Mouse (Mus musculus) adrenal gland, postnatal 36 days (tissue): Measurements from ENCODE around the gene Pex13. TPM values are rescaled to one million over a fixed set of nuclear protein-coding genes. Genes with fewer than 3 reads are reported as not detected.
A peak's percentile ranks its signal among the peaks of the same experiment; 100 is the strongest.

Source experiments
- DNase-seq, 2 experiments: peaks; one replicate each; pipeline ENCODE4 v3.0.0; 2021; ENCODE audit warnings: mixed read lengths in 1 of 2
- long read RNA-seq, 2 experiments: library from polyadenylated mRNA; stranded (forward); transcript quantifications; one replicate each; pipeline ENCODE4 v2.0.0; 2021; ENCODE audit warnings: borderline sequencing depth in 2 of 2
- total RNA-seq, 2 experiments: library from RNA; stranded (reverse); gene quantifications; 2 replicates each; pipeline ENCODE4 v1.2.3; 2021

Gene Pex13
- 10 to 100 TPM; 59.7 to 76.6 TPM for total RNA-seq
- long read RNA-seq, experiment 1, full-length matches to known transcripts, result 158 of 167 reads
- long read RNA-seq, experiment 1, partial matches to known transcripts, result 5 of 167 reads
- long read RNA-seq, experiment 1, other reads (novel, unspliced or antisense), result 4 of 167 reads
- long read RNA-seq, experiment 2, full-length matches to known transcripts, result 43 of 45 reads
- long read RNA-seq, experiment 2, partial matches to known transcripts, result 0 of 45 reads
- long read RNA-seq, experiment 2, other reads (novel, unspliced or antisense), result 2 of 45 reads

DNA sequence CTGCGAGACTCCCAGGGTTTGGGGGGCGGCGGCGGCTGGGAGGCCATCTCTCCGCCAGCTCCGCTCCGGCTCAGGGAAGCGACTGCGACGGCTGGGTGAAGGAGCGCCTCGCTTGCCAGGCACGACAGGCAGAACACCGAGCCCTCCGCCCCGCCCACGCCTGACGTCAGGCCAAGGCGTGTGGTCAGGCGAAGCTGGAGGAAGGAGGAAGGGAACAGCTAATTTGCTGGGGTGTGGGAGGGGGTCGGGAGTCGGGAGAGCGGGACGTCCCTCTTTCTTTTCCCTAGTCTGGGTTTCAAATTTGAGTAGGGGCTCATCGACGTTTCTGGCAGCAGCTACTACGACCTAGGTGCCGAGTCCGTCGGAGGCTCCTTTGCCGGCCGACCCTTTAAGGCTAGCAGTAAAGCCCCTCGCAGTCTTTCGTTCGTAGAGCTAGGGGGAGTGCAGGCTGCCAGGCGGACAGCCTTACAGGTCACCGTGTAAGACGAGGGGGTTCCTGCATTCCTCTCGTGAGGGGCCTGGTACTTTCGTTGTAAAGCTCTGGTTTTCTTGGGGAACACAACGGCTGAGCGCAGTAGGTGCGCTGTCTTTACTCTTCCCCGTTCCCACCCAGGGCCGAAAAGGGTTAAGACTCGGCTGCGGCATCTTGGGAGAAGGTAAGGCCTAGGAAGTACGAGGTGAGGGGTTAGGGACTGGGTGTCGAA, at the start of gene Pex13:
Gene Pex13, minus strand, starts transcription at position 162 of the 704 bp plus-strand sequence.
- peak; percentile 94 to 96 for DNase-seq

DNA sequence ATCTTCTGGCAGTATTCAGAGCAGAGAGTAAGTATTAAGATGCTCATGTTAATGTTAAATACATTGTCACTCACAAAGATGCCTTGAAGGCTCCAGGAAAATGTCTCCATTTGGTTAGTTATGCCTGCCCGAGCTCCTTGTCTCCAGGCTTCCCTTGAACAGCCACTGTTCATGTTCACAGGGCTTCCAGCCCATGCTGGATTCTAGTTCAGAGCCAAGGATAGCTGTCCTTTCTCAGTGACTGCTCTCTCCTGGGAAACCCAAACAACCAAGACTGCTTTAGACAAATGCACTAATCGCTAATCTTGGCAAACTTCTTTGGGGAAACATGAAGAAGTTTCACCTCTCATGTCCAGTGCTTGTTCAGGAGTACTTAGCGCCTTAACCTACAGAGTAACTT, 46.5 kb upstream of the Pex13 start:
- no peak for DNase-seq

DNA sequence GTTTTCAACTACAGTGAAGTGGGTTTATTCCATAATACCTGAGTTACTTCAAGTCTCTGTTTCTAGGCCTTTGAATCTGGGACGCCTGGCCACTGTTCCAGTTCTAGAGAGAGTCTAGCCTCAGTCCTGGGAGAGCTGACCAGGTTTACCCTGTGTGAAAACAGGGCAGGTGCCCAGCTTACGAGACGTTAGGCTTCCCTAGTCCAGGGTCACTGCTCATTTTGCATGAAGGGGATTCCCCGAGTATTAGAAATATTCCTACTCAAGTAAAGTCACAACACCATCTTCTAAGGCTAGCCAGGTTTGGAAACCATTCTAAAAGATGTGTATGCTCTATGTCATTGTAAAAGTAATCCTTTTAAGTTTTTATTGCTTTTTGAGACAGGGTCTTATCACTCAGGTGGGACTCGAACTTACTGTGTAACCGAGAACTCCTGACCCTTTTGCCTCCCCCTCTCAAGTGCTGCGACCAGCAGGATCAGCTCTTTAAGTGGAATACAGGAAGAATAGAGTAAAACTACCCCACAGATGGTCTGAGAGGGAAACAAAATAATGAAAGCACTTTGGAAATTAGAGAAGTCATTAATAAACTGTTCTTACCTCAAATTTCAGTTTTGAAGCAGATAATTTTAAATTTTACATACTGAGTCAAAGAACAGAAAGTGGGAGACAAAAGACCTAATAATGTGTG, 39.0 kb upstream of the Pex13 start:
- no peak for DNase-seq

DNA sequence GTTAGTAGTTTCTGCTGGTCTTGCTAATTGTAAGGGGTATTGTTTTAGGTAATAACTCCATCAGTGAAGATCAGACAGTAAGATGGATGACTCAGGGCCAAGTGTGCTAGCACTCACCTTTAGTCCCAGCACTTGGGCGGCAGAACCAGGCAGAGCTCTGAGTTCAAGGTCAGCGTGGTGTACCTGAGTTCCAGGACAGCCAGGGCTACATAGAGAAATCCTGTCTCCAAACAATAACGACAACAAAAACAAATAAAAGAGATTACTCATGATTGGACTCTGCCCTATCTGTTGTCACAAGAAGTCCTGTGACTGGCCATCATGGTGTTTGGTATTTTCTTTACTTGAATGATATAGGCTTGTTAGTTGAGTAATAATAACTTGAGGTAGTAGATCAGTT, 36.1 kb upstream of the Pex13 start:
- DNase-seq, result no peak

DNA sequence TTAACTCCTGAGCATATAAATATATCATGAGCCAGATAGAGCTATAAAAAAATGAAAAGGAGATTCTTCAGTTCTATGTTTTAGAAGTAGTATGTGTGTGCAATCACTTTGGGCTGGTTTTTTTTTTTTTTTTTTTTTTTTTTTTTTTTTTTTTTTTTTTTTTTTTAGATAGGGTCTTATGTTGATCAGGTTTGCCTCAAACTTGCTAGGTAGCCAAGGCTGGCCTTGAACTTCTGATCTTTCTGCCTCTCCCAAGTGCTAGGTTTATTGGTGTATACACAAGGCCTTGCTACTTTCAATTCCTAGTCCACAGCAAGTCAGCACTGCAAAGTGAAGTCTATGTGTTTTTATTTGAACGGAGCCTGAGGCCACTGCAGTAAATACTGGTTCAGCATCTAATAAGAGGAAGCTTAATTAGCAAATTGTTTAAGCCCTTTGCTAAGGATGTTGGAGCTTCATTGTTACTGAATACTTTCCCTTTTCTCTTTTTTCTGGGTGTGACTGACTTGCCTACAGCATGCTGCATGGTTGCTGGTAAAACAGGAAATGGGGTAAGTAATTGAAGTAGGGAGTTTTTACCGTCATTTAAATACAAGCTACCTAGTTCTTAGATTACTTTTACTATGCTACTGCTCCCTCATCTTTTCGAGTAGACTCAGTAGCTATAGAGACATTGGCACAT, 33.8 kb upstream of the Pex13 start:
- DNase-seq, result no peak

DNA sequence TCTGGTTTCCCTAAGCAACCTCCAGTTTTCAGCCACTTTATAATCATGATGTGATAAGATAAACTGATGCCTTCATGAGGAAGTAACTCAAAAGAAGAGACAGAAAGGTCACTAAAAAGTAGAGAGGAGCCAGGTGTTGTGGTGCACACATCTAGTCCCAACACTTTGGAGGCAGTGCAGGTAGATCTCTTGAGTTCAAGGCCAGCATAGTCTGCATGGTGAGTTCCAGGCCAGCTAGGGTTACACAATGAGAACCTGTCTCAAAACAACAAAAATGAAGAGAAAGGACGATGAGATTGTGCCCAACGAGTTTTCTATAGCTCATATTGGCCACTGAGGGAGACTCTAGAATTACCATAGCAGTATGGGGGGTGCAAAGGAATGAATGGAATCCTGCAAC, 32.8 kb upstream of the Pex13 start:
- DNase-seq, result no peak

DNA sequence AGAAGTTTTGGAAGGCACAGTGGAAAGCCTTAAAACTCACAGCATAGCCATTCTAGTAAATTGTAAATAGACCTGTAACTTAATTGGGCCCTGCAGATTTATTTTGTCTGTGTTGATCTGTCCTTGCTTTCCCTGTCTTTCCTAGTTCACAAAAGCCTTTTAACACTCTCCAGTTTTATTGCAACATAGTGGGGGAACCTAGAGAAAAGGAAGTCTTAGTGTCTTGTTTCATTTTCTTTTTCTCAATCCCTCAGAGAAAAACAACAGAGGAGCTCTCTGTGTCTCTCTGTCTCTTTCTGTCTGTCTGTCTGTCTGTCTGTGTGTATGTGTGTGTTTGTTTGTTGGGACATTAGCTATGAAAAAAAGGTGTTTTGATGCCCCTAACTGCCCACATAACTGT, 30.1 kb upstream of the Pex13 start:
- no peak for DNase-seq

DNA sequence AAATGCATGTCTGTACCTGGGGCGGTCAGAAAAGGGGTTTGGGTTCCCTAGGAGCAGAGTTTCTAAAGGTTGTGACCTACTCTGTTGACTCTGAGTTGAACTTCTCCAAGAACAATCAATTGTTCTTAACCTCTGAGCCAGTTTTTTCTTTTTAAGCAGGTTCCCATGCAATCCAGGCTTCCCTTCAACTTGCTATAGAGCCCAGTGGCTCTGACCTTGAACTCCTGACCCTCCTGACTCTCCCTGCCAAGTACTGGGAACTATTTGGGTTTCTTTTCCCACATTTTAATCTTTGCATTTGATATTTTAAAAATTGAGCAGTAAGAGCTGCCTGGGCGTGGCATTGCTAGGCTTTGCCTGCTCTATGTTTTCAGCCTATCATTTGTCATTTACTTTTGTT, 27.5 kb upstream of the Pex13 start:
- DNase-seq, result peak; percentile 19 to 51

DNA sequence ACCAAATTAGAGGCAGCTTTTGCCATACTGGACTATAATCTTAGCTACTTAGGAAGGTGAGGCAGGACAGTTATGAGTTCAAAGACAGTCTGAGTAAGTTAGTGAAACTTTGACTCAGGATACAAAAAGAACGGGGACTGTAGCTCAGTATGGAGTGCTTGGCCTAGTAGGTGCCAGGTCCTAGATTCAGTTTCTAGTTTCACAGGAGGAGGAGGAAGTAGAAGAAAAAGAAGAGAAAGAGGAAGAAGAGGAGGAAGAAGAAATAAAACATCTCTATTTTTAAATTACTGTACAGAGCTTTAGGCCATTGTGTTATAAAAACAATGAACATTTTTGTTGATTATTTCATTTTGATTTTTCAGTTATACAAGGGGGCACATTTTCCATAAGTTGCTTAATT, 22.3 kb upstream of the Pex13 start:
- no peak for DNase-seq

DNA sequence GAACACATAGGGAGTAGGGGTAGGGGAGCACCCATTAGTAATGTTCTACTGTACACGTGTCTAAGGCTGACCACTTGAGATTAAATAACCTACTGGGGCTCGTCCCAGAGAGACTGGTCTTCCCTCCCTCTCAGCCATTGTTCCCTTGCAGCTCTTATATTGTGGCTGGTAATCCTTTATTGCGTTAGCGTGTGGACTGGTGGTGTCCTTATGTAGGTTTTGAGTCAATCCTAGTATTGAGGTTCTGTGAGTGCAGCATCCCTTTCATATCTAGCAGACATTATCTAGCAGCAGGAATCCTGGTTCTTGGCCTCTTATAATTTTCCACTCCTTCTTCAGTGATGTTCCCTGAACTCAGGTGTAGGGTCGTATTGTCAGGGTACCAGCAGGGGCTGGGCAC, 20.9 kb upstream of the Pex13 start:
- no peak for DNase-seq

DNA sequence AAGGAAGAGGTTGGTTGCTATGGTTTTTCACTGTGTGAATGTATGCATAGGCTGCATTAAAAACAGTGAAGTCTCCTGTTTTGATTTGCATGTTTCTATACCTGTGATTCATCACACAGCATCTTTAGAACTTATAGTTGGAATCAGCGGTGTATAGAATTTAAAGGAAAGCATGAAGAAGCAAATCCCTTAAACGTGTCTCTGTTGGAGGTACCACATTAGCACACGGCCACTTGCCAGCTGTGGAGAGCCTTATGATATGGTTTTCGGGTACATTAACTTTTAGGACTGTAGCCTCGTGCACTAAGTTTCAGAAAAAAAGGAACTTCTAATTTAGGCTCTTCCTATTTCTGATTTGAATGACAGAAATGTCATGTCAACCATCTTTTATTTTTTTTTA, 16.8 kb upstream of the Pex13 start:
- DNase-seq, result no peak

DNA sequence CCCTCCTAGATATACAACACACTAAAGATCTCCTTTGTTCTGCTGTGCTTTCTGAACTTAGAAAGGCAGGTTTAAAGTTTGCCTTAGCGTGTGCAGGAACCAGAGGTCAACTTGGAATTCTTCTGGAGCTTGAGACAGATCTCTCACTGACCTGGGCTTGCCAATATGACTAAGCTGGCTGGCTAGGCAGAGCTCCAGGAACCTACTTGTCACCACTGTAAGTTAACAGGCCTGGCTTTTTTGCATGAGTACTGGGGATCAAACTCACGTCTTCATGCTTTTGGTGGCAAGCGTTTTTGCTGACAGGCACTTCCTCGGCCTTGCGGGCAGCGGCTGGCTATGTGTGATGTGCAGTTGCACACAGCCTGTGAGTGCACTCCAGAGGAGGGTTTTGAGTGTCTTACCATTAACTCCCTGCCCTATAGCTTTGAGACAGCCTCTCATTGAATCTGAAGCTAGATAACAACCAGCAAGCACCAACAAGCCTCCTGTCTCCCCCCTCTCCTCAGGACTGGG, 14.7 kb upstream of the Pex13 start:
- peak; percentile 52 to 55 for DNase-seq

DNA sequence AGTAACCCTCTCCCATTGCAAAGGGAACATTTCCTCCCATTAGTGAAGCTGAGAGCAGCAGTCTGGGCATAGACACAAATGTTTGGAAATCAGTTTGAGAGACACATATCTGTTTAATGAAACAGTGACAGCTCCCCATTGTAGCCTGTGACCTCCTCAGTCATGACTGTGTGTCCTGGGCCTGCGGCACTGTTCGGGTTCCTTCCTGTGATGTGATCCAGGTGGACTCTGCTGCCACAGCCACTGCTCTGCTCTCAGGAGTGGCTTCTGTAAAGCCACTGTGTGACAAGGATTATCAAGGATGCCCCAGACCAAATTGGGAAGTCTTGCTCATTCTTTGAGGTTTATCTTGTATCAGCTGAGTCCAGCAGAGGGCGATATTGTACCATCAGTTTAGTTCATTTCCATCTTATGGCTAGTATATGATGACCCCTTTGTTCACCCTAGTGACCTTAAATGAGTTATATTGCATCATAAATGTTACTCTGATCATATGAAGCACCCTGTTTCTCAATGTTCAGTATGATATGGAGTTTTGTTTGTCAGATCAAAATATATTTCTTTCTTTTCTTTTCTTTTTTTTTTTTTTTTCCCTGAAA, 13.4 kb upstream of the Pex13 start:
- peak; percentile 35 to 67 for DNase-seq

DNA sequence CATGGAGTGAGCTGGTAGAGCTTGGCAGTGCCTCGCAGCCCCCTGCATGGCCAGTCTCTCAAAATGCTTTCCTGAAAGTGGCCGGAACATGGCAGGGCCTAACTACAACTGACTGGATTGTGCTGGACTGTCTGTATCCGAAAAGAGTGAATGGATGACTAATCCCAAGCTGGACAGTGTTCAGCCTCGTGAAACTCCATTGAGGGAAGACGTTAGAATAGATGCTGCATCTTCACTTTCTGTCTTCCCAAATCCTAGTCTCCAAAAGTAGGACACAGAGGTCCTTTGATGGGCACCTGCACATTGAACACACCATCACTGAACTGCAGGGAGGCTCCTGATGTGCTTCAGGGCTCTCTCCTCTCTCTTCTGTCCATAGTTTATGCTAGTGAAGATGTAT, 10.3 kb upstream of the Pex13 start:
- no peak for DNase-seq

DNA sequence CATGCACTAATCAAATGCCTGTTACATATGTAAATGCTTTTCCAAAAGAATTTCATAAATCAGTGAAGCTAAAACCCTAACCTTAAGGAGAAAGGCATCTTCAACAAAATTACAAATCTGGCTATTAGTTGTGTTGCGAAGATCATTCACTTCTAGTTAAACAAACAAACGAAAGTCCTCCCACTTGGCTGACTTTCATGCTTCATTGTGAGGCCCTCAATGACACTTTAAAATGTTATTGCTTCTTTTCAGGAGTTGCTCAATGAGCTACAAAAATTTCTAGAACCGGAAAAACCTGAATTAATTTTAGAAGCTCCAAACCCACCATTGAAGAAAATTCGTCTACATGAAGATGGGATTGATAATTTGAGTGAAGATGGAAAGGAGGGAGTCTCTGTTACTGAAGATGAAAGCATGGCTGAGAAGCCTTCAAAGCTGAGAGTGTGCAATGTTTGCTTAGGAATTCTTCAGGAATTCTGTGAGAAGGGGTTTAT, 6.5 kb upstream of the Pex13 start:
- no peak for DNase-seq

DNA sequence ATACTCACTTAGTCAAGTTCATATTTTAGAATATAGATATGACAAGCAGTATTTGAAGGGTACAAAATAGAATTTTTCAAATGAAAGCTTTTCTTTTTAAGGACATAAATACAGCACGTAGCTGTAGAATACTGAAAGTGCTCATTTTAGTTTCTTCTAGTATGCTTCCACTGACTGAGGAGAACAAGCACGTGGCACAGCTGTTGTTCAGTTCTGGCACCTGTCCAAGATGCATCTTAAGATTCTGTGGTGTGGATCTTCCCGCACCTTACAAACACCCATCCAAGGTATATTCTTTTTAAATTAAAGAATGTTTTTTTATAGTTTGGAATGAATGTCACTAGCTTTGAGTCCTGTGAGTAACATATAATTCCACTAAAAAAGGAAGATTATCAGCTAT, 1.4 kb upstream of the Pex13 start:
- peak in 1 of 2 experiments; percentile 27 for DNase-seq

DNA sequence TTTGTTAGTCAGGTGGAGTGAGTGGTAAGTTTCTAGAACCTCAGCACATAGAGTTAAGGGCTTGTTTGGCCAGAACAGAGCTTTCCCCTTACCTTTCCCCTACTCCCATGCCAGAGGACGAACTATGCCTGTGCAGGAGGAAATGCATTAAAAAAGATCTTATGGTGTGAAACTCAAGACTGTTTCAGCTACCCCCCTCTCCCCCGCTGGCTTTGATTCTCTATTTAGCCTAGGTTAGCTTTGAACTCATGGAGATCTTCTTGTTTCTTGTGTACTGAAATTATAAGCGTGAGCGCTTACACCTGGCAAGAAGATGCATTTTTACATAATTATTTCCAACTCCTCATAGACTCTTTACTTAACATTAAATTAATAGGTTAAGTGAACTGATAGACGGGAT, 767 bp upstream of the Pex13 start:
- no peak for DNase-seq

DNA sequence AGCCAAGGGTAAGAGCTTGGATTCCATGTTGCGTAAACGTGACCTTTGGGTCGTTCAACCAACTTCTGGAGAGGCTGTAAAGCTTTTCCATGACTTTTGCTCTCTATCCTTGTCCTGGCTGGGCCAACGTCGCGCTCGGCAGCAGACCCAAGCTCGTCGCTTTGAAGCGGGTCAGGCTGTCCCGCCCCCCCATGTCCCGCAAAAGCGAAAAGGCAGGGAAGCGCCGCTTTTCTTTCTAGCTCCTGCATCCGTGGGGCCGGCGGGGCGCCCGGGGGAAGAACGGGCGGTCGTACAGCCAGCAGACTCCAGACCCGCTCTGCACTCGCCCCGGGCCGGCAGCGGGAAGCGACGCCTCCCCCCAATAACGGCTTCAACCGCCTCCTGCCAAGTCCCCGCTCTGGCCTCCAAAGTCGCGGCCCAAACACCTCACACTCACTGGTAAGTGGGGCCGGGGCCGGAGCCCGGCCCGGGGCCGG, 410 bp downstream of the Pex13 start, which contains the start of gene Pus10:
Gene Pus10, plus strand, starts transcription at position 364 of the 476 bp plus-strand sequence.
- peak; percentile 72 for DNase-seq

DNA sequence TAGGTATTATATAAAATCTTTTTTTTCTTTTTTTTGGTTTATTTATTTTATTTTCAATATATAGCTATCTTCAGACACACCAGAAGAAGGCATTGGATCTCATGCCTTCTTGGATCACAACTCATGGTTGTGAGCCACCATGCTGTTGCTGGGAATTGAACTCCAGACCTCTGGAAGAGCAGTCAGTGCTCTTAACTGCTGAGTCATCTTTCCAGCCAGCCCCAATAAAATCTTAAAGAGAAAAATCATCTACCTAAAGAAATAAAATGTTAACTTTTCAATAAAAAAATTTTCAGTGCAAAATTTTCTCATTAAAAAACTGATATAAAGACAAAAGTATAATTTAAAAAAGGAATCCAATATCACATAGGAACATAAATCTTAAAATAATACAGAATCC, 1.5 kb downstream of the Pex13 start:
- no peak for DNase-seq

DNA sequence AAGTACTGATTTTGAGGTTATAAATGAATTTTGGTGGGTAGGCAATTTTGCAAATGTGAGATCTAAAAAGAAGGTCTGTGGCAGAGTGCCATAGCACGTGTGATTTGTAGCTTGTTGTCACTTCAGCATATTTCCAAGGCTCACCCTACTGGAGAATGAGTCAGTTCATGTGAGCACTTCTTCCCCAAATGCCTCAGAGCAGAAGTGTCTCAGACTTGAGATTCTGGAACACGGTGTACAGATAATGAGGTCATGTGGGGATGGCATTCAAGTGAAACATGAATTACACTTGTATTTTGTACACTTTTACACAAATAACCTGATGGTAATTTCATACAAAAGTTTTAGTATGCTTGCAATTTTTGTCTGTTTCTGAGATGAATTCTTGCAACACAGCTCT, 8.0 kb downstream of the Pex13 start:
- DNase-seq, result peak; percentile 21 to 24

DNA sequence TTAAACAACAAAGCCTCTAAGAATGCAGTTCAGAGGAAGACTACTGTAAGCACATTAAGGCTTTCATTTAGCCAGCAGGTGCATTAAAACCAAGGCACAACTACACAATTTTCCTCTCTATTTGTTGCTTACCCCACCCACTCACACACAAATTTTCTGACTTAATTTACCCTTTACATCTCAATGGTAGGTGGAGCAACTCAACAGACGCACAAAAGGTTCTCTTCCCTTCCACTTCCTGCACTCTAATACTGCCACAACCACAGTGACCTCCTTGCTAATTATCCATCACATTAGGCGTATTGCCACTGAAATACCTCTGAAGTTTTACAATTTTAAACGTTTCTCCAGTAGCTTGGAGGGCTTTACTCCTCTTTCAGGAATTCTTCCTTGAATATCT, 12.1 kb downstream of the Pex13 start:
- no peak for DNase-seq

DNA sequence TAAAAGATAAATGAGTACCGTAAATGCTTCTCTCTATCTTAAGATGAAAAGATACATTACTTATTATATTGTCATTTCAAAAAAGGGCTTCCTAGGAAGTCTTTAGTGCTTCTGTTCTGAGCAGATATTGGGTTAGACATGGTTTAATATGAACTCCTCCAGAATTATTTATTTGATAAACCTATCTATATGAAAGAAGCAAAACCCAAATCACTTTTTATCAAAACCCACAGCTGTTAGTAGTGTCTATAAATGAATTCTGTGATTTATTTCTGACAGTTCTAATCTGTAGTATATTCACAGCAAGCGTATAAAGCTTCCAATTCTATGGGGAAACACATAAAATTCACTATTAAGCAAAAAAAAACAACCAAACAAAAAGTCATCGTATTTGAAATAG, 17.9 kb downstream of the Pex13 start:
- no peak for DNase-seq
